Mouse (Mus musculus) activated CD4-positive, CD25-positive, alpha-beta regulatory T cell, adult 9 weeks (primary cell): ENCODE measurements around the gene Ssbp2. TPM values are rescaled to one million over a fixed set of nuclear protein-coding genes. Genes with fewer than 3 reads are reported as not detected.

Source experiments
- polyA plus RNA-seq: library from polyadenylated mRNA; unstranded; fragments of 100-300 nt; shearing (Covaris generic); gene quantifications from one replicate; pipeline ENCODE4 v1.2.1, GENCODE M21; 2017

The Ssbp2 gene
- 142 TPM for polyA plus RNA-seq

GRCm38 (mm10) chr13:91459896-91460620 is at the start of gene Ssbp2:
TSS of gene Ssbp2 (plus strand) at chr13:91460283.

DNA sequence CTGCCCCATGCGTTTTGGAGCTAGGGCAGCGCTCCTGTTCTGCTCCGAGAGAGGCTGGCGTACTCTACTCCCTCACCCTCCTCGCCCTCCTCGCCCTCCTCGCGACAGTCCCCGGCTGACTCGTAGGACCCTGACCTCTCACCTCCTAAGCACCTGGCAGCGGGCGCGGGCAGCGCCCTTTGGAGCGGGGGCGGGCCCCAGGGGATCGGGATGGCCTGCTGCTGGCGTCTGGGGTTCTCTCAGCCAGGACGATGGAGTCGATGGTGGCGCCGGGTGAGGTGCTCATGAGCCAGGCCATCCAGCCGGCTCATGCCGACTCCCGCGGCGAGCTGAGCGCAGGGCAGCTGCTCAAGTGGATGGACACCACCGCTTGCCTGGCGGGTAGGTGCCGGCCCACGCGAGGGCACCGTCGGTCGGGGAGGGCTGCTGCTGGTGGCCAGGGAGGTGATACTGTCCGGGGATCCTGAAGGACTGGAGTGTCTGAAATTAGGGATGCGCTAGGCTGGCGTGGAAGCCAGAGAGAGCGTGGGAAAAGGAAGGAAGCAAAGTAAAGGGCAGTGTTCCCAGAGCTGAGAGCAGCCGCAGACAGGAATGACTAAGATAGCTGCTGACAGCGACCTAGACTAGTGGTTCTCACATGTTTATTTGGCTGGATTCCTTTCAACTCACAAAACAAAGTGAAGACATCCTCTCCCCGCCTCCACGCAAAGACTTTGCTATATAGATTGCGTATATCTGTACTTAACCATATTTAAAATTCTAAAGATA is 281.4 kb downstream of the Ssbp2 start, which contains the start of gene Acot12:
Acot12 (plus strand) TSS at position 233 of the 768 bp plus-strand sequence.

Other genes starting within 250 kb of the Ssbp2 start
- gene Atg10, start 236.3 kb upstream of the Ssbp2 start, polyA plus RNA-seq, result 23.8 TPM